ENCODE assay signal across 17 mouse cellular contexts in genomic region chr5:137715685-137716084, GRCm38 (mm10).
"Had no signal": no experiment of that assay in that cellular context is flagged by ENCODE, and none has a peak within 500 bp of the region (broad histone marks: within the 10 kb centered on the region; RNA-seq: fewer than 3 reads in every experiment).

No protein-coding gene starts in this region.

- H3K4me1 ChIP-seq: midbrain, embryonic 12.5 days; neural tube, embryonic 15.5 days had no signal

- DNase-seq: lung, adult 18-20 months; lung, embryonic 14.5 days; lung, postnatal 10 days; lung, postnatal 4 days; midbrain, embryonic 14.5 days; right cerebral cortex, adult 18-20 months; right cerebral cortex, postnatal 25 days; right cerebral cortex, postnatal 4 days; spleen, adult 18-20 months; thymus, postnatal 14 days; thymus, postnatal 36 days had no signal

- ATAC-seq: midbrain, embryonic 16.5 days had no signal

- H3K9ac ChIP-seq: lung, embryonic 14.5 days; midbrain, embryonic 12.5 days; neural tube, embryonic 13.5 days; neural tube, embryonic 15.5 days had no signal

- H3K36me3 ChIP-seq: midbrain, embryonic 10.5 days; midbrain, embryonic 12.5 days; neural tube, embryonic 13.5 days; neural tube, embryonic 15.5 days had no signal

- H3K9me3 ChIP-seq: midbrain, embryonic 10.5 days; midbrain, embryonic 12.5 days; neural tube, embryonic 13.5 days; neural tube, embryonic 15.5 days had no signal

- H3K27me3 ChIP-seq: midbrain, embryonic 12.5 days; neural tube, embryonic 13.5 days; neural tube, embryonic 15.5 days had no signal

- H3K4me3 ChIP-seq: midbrain, embryonic 10.5 days; midbrain, embryonic 12.5 days; myocyte; neural tube, embryonic 13.5 days; neural tube, embryonic 15.5 days had no signal

- H3K4me2 ChIP-seq: lung, embryonic 14.5 days; midbrain, embryonic 12.5 days; neural tube, embryonic 13.5 days; neural tube, embryonic 15.5 days had no signal

- H3K27ac ChIP-seq: midbrain, embryonic 10.5 days; midbrain, embryonic 12.5 days; neural tube, embryonic 13.5 days; neural tube, embryonic 15.5 days had no signal
